Mouse (Mus musculus): ENCODE measurements at regions not wholly inside any gene's neighbourhood (a gene's known extent, or its start where the extent isn't known, plus 50 kb on each side); places are given as distances from the start of the nearest gene placed in this dataset.

DNA sequence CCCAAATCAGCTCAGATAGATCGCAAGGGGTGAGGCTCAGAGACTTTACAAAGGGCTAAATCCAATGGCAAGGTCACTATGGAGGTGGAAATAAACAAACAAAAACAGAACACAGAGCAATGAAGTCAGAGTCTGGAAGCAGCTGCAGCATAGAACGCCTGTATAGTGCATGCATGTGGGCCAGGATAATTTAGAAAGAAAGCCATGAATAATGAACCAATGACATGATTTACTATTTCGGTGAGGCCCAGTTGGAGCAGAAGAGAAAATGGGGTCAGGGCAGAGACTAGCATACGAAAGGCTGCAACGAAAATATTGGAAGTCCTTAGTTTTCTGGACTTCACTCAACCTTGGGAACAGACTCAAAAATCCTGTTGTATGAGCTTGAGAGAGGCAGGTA, 79.7 kb downstream of the Uqcrfs1 start:
- TF ChIP-seq POLR2A (IDR thresholded peaks at IDR 0.05; ENCODE audit: low read depth, low read length) (no peak), CTCF (conservative IDR thresholded peaks at IDR 0.05; ENCODE audit: insufficient read depth, insufficient read length, low read depth, low read length) (no peak)
